23 mouse cellular contexts compared by ENCODE assay signal in the genomic region with DNA sequence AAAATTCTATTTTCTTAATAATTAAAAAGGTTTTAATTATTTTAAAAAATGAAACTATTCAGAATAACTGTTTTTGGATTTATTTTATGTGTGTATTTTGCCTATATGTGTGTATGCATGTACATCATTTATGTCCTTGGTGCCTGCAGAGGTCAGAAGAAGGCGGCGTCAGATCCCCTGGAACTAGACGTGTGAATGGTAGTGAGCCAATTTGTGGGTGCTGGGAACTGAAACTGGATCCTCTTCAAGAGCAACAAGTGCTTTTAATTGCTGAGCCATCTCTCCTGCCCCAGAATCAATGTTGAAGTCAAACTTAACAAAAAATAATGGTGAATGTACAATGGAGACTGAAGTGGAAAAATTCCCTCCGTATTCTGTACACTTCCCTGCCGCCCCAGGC.
DNase-seq lines count a peak whose midpoint lies in the region; ATAC-seq lines count a peak whose summit lies in the region.
"Had no signal": no experiment of that assay in that cellular context is flagged by ENCODE, and none has a peak within 500 bp of the region (broad histone marks: within the 10 kb centered on the region; RNA-seq: fewer than 3 reads in every experiment).

No protein-coding gene starts in this region.

- H3K4me2 ChIP-seq in forebrain, embryonic 12.5 days, result no peak overlapping the region
- no peak overlapping the region for H3K4me2 ChIP-seq in heart, embryonic 15.5 days
- no peak overlapping the region for H3K4me2 ChIP-seq in lung, embryonic 15.5 days
- H3K4me2 ChIP-seq in stomach, embryonic 16.5 days (ENCODE audit: low read depth, low read length), result no peak overlapping the region
- H3K4me2 ChIP-seq: hindbrain, embryonic 15.5 days; limb, embryonic 15.5 days; lung, embryonic 14.5 days; neural tube, embryonic 13.5 days had no signal

- ATAC-seq in forebrain, embryonic 12.5 days (ENCODE audit: low FRiP score), result no peak
- no peak for ATAC-seq in heart, embryonic 15.5 days (replicated peaks; ENCODE audit: insufficient number of reproducible peaks, insufficient read depth, low FRiP score, low read depth)
- ATAC-seq in lung, embryonic 15.5 days (ENCODE audit: borderline replicate concordance, extremely low read depth, low FRiP score, low TSS enrichment), result no peak
- ATAC-seq in stomach, embryonic 16.5 days (ENCODE audit: insufficient read depth, low FRiP score), result no peak
- ATAC-seq: midbrain, embryonic 16.5 days had no signal

- no peak overlapping the region for H3K4me3 ChIP-seq in forebrain, embryonic 12.5 days (replicated peaks)
- H3K4me3 ChIP-seq in forebrain, embryonic 10.5 days, result no peak overlapping the region
- no peak overlapping the region for H3K4me3 ChIP-seq in heart, embryonic 15.5 days
- no peak overlapping the region for H3K4me3 ChIP-seq in lung, embryonic 15.5 days
- no peak overlapping the region for H3K4me3 ChIP-seq in stomach, embryonic 16.5 days (replicated peaks; ENCODE audit: low read length)
- H3K4me3 ChIP-seq: hindbrain, embryonic 15.5 days; left cerebral cortex, adult 2 months; limb, embryonic 15.5 days; midbrain, embryonic 10.5 days; myocyte; neural tube, embryonic 13.5 days had no signal

- no peak for DNase-seq in forebrain, embryonic 10.5 days (ENCODE audit: extremely low spot score, low spot score)
- no peak for DNase-seq in heart, adult 18-20 months
- no peak for DNase-seq in lung, postnatal 36 days
- no peak for DNase-seq in thymus, postnatal 14 days
- DNase-seq: adrenal gland, postnatal 25 days; cerebellum, adult 9-11 months; heart, postnatal 14 days; kidney, adult 9 months; lung, embryonic 14.5 days; retina, postnatal 1 day; right cerebral cortex, postnatal 25 days had no signal

- no peak overlapping the region for H3K9ac ChIP-seq in forebrain, embryonic 12.5 days
- no peak overlapping the region for H3K9ac ChIP-seq in heart, embryonic 15.5 days
- H3K9ac ChIP-seq in lung, embryonic 15.5 days, result no peak overlapping the region
- no peak overlapping the region for H3K9ac ChIP-seq in stomach, embryonic 16.5 days (ENCODE audit: low read length)
- H3K9ac ChIP-seq: hindbrain, embryonic 15.5 days; limb, embryonic 15.5 days; liver, embryonic 14.5 days; lung, embryonic 14.5 days; neural tube, embryonic 13.5 days had no signal

- no peaks in the 10 kb centered on the region for H3K4me1 ChIP-seq in forebrain, embryonic 12.5 days
- peaks cover 6% of the 10 kb centered on the region for H3K4me1 ChIP-seq in forebrain, embryonic 10.5 days
- peaks cover 8% of the 10 kb centered on the region for H3K4me1 ChIP-seq in heart, embryonic 15.5 days (replicated peaks)
- H3K4me1 ChIP-seq in lung, embryonic 15.5 days, result 0 out of 2 replicates have a peak, but pooled peaks cover 7% of the 10 kb centered on the region
- H3K4me1 ChIP-seq in stomach, embryonic 16.5 days (ENCODE audit: control insufficient read depth, insufficient read depth, low read length), result peaks cover 8% of the 10 kb centered on the region; the same call in 1 of the 2 replicates
- H3K4me1 ChIP-seq: hindbrain, embryonic 15.5 days; midbrain, embryonic 10.5 days; neural tube, embryonic 13.5 days had no signal

- no peaks in the 10 kb centered on the region for H3K36me3 ChIP-seq in forebrain, embryonic 12.5 days (replicated peaks)
- no peaks in the 10 kb centered on the region for H3K36me3 ChIP-seq in forebrain, embryonic 10.5 days (replicated peaks)
- H3K36me3 ChIP-seq in heart, embryonic 15.5 days, result no peaks in the 10 kb centered on the region
- no peaks in the 10 kb centered on the region for H3K36me3 ChIP-seq in lung, embryonic 15.5 days
- H3K36me3 ChIP-seq in stomach, embryonic 16.5 days (ENCODE audit: control insufficient read depth, insufficient read depth, low read length), result no peaks in the 10 kb centered on the region
- H3K36me3 ChIP-seq: hindbrain, embryonic 15.5 days; limb, embryonic 15.5 days; midbrain, embryonic 10.5 days; neural tube, embryonic 13.5 days had no signal

- H3K9me3 ChIP-seq in forebrain, embryonic 12.5 days, result no peaks in the 10 kb centered on the region
- H3K9me3 ChIP-seq in forebrain, embryonic 10.5 days, result 0 out of 2 replicates have a peak, but pooled peaks cover 5% of the 10 kb centered on the region
- H3K9me3 ChIP-seq in heart, embryonic 15.5 days (replicated peaks), result 0 out of 2 replicates have a peak, but pooled peaks cover 3% of the 10 kb centered on the region
- H3K9me3 ChIP-seq in lung, embryonic 15.5 days, result no peaks in the 10 kb centered on the region
- H3K9me3 ChIP-seq in stomach, embryonic 16.5 days (replicated peaks; ENCODE audit: control insufficient read depth, low read length), result no peaks in the 10 kb centered on the region
- H3K9me3 ChIP-seq: hindbrain, embryonic 15.5 days; limb, embryonic 15.5 days had no signal

- no peaks in the 10 kb centered on the region for H3K27me3 ChIP-seq in forebrain, embryonic 12.5 days
- H3K27me3 ChIP-seq in forebrain, embryonic 10.5 days (ENCODE audit: poor library complexity, severe bottlenecking), result no peaks in the 10 kb centered on the region
- no peaks in the 10 kb centered on the region for H3K27me3 ChIP-seq in heart, embryonic 15.5 days
- no peaks in the 10 kb centered on the region for H3K27me3 ChIP-seq in lung, embryonic 15.5 days
- no peaks in the 10 kb centered on the region for H3K27me3 ChIP-seq in stomach, embryonic 16.5 days (ENCODE audit: control insufficient read depth, insufficient read depth, low read length)
- H3K27me3 ChIP-seq: hindbrain, embryonic 15.5 days; limb, embryonic 15.5 days; neural tube, embryonic 13.5 days had no signal

- WGBS in forebrain, embryonic 12.5 days, result 91% methylated on average over 5 of the region's 5 CpGs
- 93% methylated on average over 5 of the region's 5 CpGs for WGBS in forebrain, embryonic 10.5 days
- WGBS in heart, embryonic 15.5 days, result 83% methylated on average over 5 of the region's 5 CpGs
- 88% methylated on average over 5 of the region's 5 CpGs for whole genome bisulfite sequencing in lung, embryonic 15.5 days
- 85% methylated on average over 5 of the region's 5 CpGs for whole genome bisulfite sequencing in stomach, embryonic 16.5 days

- H3K27ac ChIP-seq in forebrain, embryonic 12.5 days, result 0 out of 2 replicates have a peak overlapping the region, but pooled peaks have one; percentile 8
- H3K27ac ChIP-seq in forebrain, embryonic 10.5 days, result no peak overlapping the region
- peak overlapping the region; percentile 79 for H3K27ac ChIP-seq in heart, embryonic 15.5 days
- H3K27ac ChIP-seq in lung, embryonic 15.5 days, result peak overlapping the region; percentile 78; the same call in 1 of the 2 replicates
- H3K27ac ChIP-seq in stomach, embryonic 16.5 days (ENCODE audit: low read length), result peak overlapping the region; percentile 63
- H3K27ac ChIP-seq: hindbrain, embryonic 15.5 days; left cerebral cortex, adult 2 months; liver, embryonic 14.5 days; midbrain, embryonic 10.5 days; neural tube, embryonic 13.5 days had no signal
